Mouse (Mus musculus): ENCODE data around the gene Tstd1. TPM values are rescaled to one million over a fixed set of nuclear protein-coding genes. Genes with fewer than 3 reads are reported as not detected.

Gene Tstd1
- polyA plus RNA-seq, 1 experiment from 2014 or later = 3.1 TPM

DNA sequence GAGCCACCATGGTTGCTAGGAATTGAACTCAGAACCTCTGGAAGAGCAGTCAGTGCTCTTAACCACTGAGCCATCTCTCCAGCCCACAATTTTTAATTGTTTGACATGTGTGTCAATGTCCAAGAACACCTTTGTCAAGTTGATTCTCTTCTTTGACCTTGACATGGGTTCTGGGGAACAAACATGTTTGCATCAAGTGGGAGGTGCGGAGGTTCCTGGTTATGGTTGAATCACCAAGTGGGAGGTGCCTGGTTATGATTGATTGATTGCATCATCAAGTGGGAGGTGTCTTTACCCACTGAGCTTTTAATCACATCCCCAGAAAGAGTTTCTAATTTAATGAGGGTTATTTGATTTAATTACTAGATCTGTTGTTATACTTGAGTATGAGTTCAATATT lies 38.9 kb downstream of the Tstd1 start:
- Histone ChIP-seq H3K9ac (no peak overlapping the region), H3K4me3 (no peak overlapping the region), H3K4me1 (replicated peaks) (peaks cover 12% of the 10 kb centered on the region), H3K27me3 (no peaks in the 10 kb centered on the region), H3K36me3 (peaks cover 17% of the 10 kb centered on the region), H3K27ac (no peak overlapping the region), H3K4me2 (no peak overlapping the region), H3K9me3 (replicated peaks) (no peaks in the 10 kb centered on the region)
- ATAC-seq (replicated peaks; ENCODE audit: insufficient number of reproducible peaks, insufficient read depth, low FRiP score, low read depth) = no peak
- 93% methylated on average over 1 of the region's 1 CpGs for WGBS

- H3K27me3 ChIP-seq = no peaks in the 10 kb centered on the region
- H3K9me3 ChIP-seq (replicated peaks) = no peaks in the 10 kb centered on the region
- no peak overlapping the region for H3K4me2 ChIP-seq
- H3K9ac ChIP-seq = no peak overlapping the region
- H3K4me3 ChIP-seq = no peak overlapping the region
- no peak overlapping the region for H3K27ac ChIP-seq
- ATAC-seq (replicated peaks; ENCODE audit: insufficient number of reproducible peaks, insufficient read depth, low FRiP score, low read depth) = no peak
- WGBS = 52% methylated on average over 5 of the region's 5 CpGs
- peaks cover 9% of the 10 kb centered on the region for H3K4me1 ChIP-seq (replicated peaks)
- peaks cover 33% of the 10 kb centered on the region for H3K36me3 ChIP-seq
Measured at GRCm38 (mm10) chr1:171459791-171460190, 41.1 kb downstream of the Tstd1 start.

DNA sequence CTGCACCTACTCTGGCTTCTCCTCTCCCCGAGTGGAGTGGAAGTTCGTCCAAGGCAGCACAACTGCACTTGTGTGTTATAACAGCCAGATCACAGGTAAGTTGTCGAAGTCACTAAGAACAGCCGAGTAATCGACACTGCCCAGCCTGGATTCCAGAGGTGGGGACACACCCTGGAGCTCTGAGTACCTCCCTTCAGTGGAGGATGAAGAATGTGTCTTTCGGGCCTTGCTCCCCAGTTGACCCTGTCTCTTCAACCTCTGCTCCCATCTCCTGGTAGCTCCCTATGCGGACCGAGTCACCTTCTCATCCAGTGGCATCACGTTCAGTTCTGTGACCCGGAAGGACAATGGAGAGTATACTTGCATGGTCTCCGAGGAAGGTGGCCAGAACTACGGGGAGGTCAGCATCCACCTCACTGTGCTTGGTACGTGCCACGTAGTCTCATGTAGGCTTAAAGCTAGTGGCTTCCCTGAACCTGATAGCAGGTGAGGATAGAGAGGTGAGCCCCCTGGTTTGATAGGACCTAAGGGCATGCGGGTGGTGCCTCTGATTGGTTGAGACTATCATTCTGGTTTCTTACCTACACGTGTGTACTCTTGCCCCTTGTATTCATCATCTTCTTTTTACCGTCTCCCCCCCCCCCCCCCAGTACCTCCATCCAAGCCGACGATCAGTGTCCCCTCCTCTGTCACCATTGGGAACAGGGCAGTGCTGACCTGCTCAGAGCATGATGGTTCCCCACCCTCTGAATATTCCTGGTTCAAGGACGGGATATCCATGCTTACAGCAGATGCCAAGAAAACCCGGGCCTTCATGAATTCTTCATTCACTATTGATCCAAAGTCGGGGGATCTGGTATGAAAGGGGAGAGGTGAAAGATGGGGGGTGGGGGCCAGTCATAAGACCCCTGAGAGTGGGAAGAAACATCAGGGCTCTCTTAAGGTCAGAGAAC lies 42.2 kb downstream of the Tstd1 start:
- no peak overlapping the region for H3K4me3 ChIP-seq
- H3K4me1 ChIP-seq (replicated peaks) = peaks cover 9% of the 10 kb centered on the region
- no peaks in the 10 kb centered on the region for H3K27me3 ChIP-seq
- peaks cover 33% of the 10 kb centered on the region for H3K36me3 ChIP-seq
- no peak overlapping the region for H3K27ac ChIP-seq
- 90% methylated on average over 20 of the region's 22 CpGs for WGBS
- H3K9ac ChIP-seq = no peak overlapping the region
- no peaks in the 10 kb centered on the region for H3K9me3 ChIP-seq (replicated peaks)
- no peak for ATAC-seq (replicated peaks; ENCODE audit: insufficient number of reproducible peaks, insufficient read depth, low FRiP score, low read depth)
- H3K4me2 ChIP-seq = no peak overlapping the region

GRCm38 (mm10) chr1:171463133-171463532 lies 44.5 kb downstream of the Tstd1 start:
- H3K27ac ChIP-seq = no peak overlapping the region
- no peak for ATAC-seq (replicated peaks; ENCODE audit: insufficient number of reproducible peaks, insufficient read depth, low FRiP score, low read depth)

GRCm38 (mm10) chr1:171465749-171466412 lies 47.2 kb downstream of the Tstd1 start:
- Histone ChIP-seq H3K4me3 (no peak overlapping the region), H3K9ac (no peak overlapping the region), H3K4me1 (replicated peaks) (peaks cover 9% of the 10 kb centered on the region), H3K36me3 (peaks cover 29% of the 10 kb centered on the region), H3K4me2 (no peak overlapping the region), H3K9me3 (replicated peaks) (no peaks in the 10 kb centered on the region), H3K27me3 (no peaks in the 10 kb centered on the region), H3K27ac (no peak overlapping the region)
- WGBS = 88% methylated on average over 5 of the region's 5 CpGs
- no peak for ATAC-seq (replicated peaks; ENCODE audit: insufficient number of reproducible peaks, insufficient read depth, low FRiP score, low read depth)

More at GRCm38 (mm10) chr1:171463133-171463532, 44.5 kb downstream of the Tstd1 start:
- Histone ChIP-seq H3K4me1 (replicated peaks) (peaks cover 9% of the 10 kb centered on the region), H3K9ac (no peak overlapping the region), H3K4me2 (no peak overlapping the region), H3K27me3 (no peaks in the 10 kb centered on the region), H3K4me3 (no peak overlapping the region), H3K9me3 (replicated peaks) (no peaks in the 10 kb centered on the region), H3K36me3 (peaks cover 33% of the 10 kb centered on the region)
- WGBS = 92% methylated on average over 3 of the region's 3 CpGs

DNA sequence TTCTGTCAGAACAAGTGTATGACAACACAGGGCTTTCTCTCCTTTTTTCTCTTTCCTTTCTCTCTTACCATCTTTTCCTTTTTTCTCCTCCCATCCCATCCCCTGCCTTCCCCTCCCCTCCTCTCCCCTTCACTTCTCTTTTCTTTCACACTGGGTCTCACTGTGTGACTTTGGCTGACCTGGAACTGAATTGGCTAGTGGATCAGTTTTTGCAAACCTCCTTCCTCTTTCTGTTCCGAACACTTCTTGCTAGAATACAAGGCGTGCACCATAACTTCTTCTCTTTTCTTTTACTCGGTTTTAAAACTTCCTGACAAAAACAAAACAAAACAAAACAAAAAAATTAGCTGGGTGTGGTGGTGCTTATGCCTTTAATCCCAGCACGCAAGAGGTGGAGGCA lies 47.9 kb downstream of the Tstd1 start:
- H3K36me3 ChIP-seq = peaks cover 26% of the 10 kb centered on the region
- no peak overlapping the region for H3K4me3 ChIP-seq
- no peaks in the 10 kb centered on the region for H3K27me3 ChIP-seq
- no peak overlapping the region for H3K27ac ChIP-seq
- H3K4me2 ChIP-seq = no peak overlapping the region
- no peak overlapping the region for H3K9ac ChIP-seq
- 79% methylated on average over 4 of the region's 4 CpGs for WGBS
- no peaks in the 10 kb centered on the region for H3K9me3 ChIP-seq (replicated peaks)
- H3K4me1 ChIP-seq (replicated peaks) = peaks cover 11% of the 10 kb centered on the region
- no peak for ATAC-seq (replicated peaks; ENCODE audit: insufficient number of reproducible peaks, insufficient read depth, low FRiP score, low read depth)

DNA sequence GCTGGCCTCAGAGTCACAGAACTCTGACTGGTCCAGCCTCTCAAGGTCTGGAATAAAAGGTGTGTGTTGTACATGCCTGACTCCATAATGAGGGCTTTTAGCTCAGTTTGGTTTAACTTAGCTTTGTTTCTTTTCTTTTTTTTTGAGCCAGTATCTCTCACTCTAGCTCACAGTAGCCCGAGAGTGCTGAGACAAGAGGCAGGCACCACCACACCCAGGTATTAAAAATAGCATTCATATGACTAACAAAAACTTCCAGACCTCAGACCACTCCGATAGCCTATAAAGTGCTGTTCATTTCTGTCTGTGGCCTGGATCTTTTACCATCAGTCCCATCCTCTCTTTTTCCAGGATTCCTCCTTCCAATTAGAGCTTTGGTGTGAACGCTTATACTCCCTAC lies 51.0 kb downstream of the Tstd1 start:
- peak; percentile 62; the same call in 1 of the 2 replicates for ATAC-seq (replicated peaks; ENCODE audit: insufficient number of reproducible peaks, insufficient read depth, low FRiP score, low read depth)
- no peak overlapping the region for H3K4me3 ChIP-seq
- WGBS = 49% methylated on average over 3 of the region's 3 CpGs
- no peaks in the 10 kb centered on the region for H3K27me3 ChIP-seq
- H3K9ac ChIP-seq = no peak overlapping the region
- no peaks in the 10 kb centered on the region for H3K36me3 ChIP-seq
- peaks cover 11% of the 10 kb centered on the region for H3K4me1 ChIP-seq (replicated peaks)
- peak overlapping the region; percentile 38 for H3K4me2 ChIP-seq
- H3K27ac ChIP-seq = peak overlapping the region; percentile 45
- H3K9me3 ChIP-seq (replicated peaks) = no peaks in the 10 kb centered on the region

Other genes with a start within 250 kb of the Tstd1 start
- 43.0 and 46.4 TPM in 2 replicates for gene Pcp4l1, start 222.6 kb upstream of the Tstd1 start, polyA plus RNA-seq (2015; fragmentation: Nextera tagmentation; extraction: Ambion mirVana)
- 0.33 and 0.35 TPM in 2 replicates for gene Nr1i3, start 204.9 kb upstream of the Tstd1 start, polyA plus RNA-seq (2015; fragmentation: Nextera tagmentation; extraction: Ambion mirVana)
- 55.6 and 57.9 TPM in 2 replicates for gene Tomm40l, start 196.4 kb upstream of the Tstd1 start, polyA plus RNA-seq (2015; fragmentation: Nextera tagmentation; extraction: Ambion mirVana)
- 9.2 and 43.9 TPM in 2 replicates for gene Apoa2, start 193.8 kb upstream of the Tstd1 start, polyA plus RNA-seq (2015; fragmentation: Nextera tagmentation; extraction: Ambion mirVana)
- gene Fcer1g, start 184.5 kb upstream of the Tstd1 start, polyA plus RNA-seq (2015; fragmentation: Nextera tagmentation; extraction: Ambion mirVana) = 28.0 and 44.6 TPM in 2 replicates
- gene Adamts4, start 168.5 kb upstream of the Tstd1 start, polyA plus RNA-seq (2015; fragmentation: Nextera tagmentation; extraction: Ambion mirVana) = 5.2 and 6.0 TPM in 2 replicates
- gene Ndufs2, start 167.5 kb upstream of the Tstd1 start, polyA plus RNA-seq (2015; fragmentation: Nextera tagmentation; extraction: Ambion mirVana) = 514 and 535 TPM in 2 replicates
- 44.4 and 56.4 TPM in 2 replicates for gene B4galt3, start 148.5 kb upstream of the Tstd1 start, polyA plus RNA-seq (2015; fragmentation: Nextera tagmentation; extraction: Ambion mirVana)
- 32.7 and 47.2 TPM in 2 replicates for gene Ppox, start 137.7 kb upstream of the Tstd1 start, polyA plus RNA-seq (2015; fragmentation: Nextera tagmentation; extraction: Ambion mirVana)
- gene Usp21, start 130.9 kb upstream of the Tstd1 start, polyA plus RNA-seq (2015; fragmentation: Nextera tagmentation; extraction: Ambion mirVana) = 44.9 and 55.6 TPM in 2 replicates
- gene Ufc1, start 123.8 kb upstream of the Tstd1 start, polyA plus RNA-seq (2015; fragmentation: Nextera tagmentation; extraction: Ambion mirVana) = 83.6 and 85.0 TPM in 2 replicates
- 33.9 and 37.7 TPM in 2 replicates for gene Dedd, start 89.7 kb upstream of the Tstd1 start, polyA plus RNA-seq (2015; fragmentation: Nextera tagmentation; extraction: Ambion mirVana)
- 31.2 and 33.2 TPM in 2 replicates for gene Nit1, start 73.2 kb upstream of the Tstd1 start, polyA plus RNA-seq (2015; fragmentation: Nextera tagmentation; extraction: Ambion mirVana)
- gene Pfdn2, start 73.2 kb upstream of the Tstd1 start, polyA plus RNA-seq (2015; fragmentation: Nextera tagmentation; extraction: Ambion mirVana) = 77.2 and 91.0 TPM in 2 replicates
- 0.63 and 0.75 TPM in 2 replicates for gene Klhdc9, start 58.1 kb upstream of the Tstd1 start, polyA plus RNA-seq (2015; fragmentation: Nextera tagmentation; extraction: Ambion mirVana)
- gene Nectin4, start 48.8 kb upstream of the Tstd1 start, polyA plus RNA-seq (2015; fragmentation: Nextera tagmentation; extraction: Ambion mirVana) = 0.26 and 1.2 TPM in 2 replicates
- gene Arhgap30, start 29.9 kb upstream of the Tstd1 start, polyA plus RNA-seq (2015; fragmentation: Nextera tagmentation; extraction: Ambion mirVana) = 1.00 and 5.3 TPM in 2 replicates
- 48.7 and 57.5 TPM in 2 replicates for gene Usf1, start 7.6 kb upstream of the Tstd1 start, polyA plus RNA-seq (2015; fragmentation: Nextera tagmentation; extraction: Ambion mirVana)
- 63.5 and 66.2 TPM in 2 replicates for gene F11r, start 18.7 kb downstream of the Tstd1 start, polyA plus RNA-seq (2015; fragmentation: Nextera tagmentation; extraction: Ambion mirVana)
- 15.4 and 17.4 TPM in 2 replicates for gene Alyref2, start 84.6 kb downstream of the Tstd1 start, polyA plus RNA-seq (2015; fragmentation: Nextera tagmentation; extraction: Ambion mirVana)
- gene Itln1, start 116.4 kb downstream of the Tstd1 start, polyA plus RNA-seq (2015; fragmentation: Nextera tagmentation; extraction: Ambion mirVana) = not detected in 2 replicates
- 0.34 and 1.4 TPM in 2 replicates for gene Cd244a, start 140.3 kb downstream of the Tstd1 start, polyA plus RNA-seq (2015; fragmentation: Nextera tagmentation; extraction: Ambion mirVana)
- gene Ly9, start 188.5 kb downstream of the Tstd1 start, polyA plus RNA-seq (2015; fragmentation: Nextera tagmentation; extraction: Ambion mirVana) = 0.35 and 1.1 TPM in 2 replicates
- 0.09 and 0.66 TPM in 2 replicates for gene Slamf7, start 234.2 kb downstream of the Tstd1 start, polyA plus RNA-seq (2015; fragmentation: Nextera tagmentation; extraction: Ambion mirVana)